Mouse (Mus musculus): ENCODE data around the gene Pla2g4b. TPM values are rescaled to one million over a fixed set of nuclear protein-coding genes. Genes with fewer than 3 reads are reported as not detected.

Gene Pla2g4b
- polyA plus RNA-seq, 1 experiment from 2014 or later: 4.6 TPM

- Histone ChIP-seq H3K4me3 (no peak overlapping the region), H3K4me2 (replicated peaks) (no peak overlapping the region), H3K4me1 (no peaks in the 10 kb centered on the region), H3K36me3 (no peaks in the 10 kb centered on the region), H3K9me3 (no peaks in the 10 kb centered on the region), H3K27me3 (no peaks in the 10 kb centered on the region), H3K27ac (replicated peaks) (no peak overlapping the region), H3K9ac (replicated peaks) (no peak overlapping the region)
- ATAC-seq (ENCODE audit: low FRiP score, low read depth): no peak
- 82% methylated on average over 3 of the region's 3 CpGs for WGBS
These were observed 32.2 kb upstream of the Pla2g4b start for GRCm38 (mm10) chr2:120000882-120001584.

- WGBS: 83% methylated on average over 4 of the region's 4 CpGs
- H3K9me3 ChIP-seq: no peaks in the 10 kb centered on the region
- no peak for ATAC-seq (ENCODE audit: low FRiP score, low read depth)
- H3K27ac ChIP-seq (replicated peaks): no peak overlapping the region
- no peak overlapping the region for H3K4me2 ChIP-seq (replicated peaks)
- H3K27me3 ChIP-seq: no peaks in the 10 kb centered on the region
- H3K4me1 ChIP-seq: no peaks in the 10 kb centered on the region
- H3K4me3 ChIP-seq: no peak overlapping the region
- no peaks in the 10 kb centered on the region for H3K36me3 ChIP-seq
- H3K9ac ChIP-seq (replicated peaks): no peak overlapping the region
These were observed 31.3 kb upstream of the Pla2g4b start for GRCm38 (mm10) chr2:120001956-120002355.

- WGBS: 83% methylated on average over 2 of the region's 2 CpGs
- ATAC-seq (ENCODE audit: low FRiP score, low read depth): no peak
- Histone ChIP-seq H3K4me3 (no peak overlapping the region), H3K9me3 (no peaks in the 10 kb centered on the region), H3K4me1 (no peaks in the 10 kb centered on the region), H3K36me3 (no peaks in the 10 kb centered on the region), H3K27ac (replicated peaks) (no peak overlapping the region), H3K4me2 (replicated peaks) (no peak overlapping the region), H3K27me3 (no peaks in the 10 kb centered on the region), H3K9ac (replicated peaks) (no peak overlapping the region)
These were observed 29.2 kb upstream of the Pla2g4b start for GRCm38 (mm10) chr2:120003970-120004369.

- 95% methylated on average over 7 of the region's 7 CpGs for WGBS
- ATAC-seq (ENCODE audit: low FRiP score, low read depth): no peak
- no peaks in the 10 kb centered on the region for H3K27me3 ChIP-seq
- 0 out of 2 replicates have a peak, but pooled peaks cover 4% of the 10 kb centered on the region for H3K36me3 ChIP-seq
- H3K9ac ChIP-seq (replicated peaks): no peak overlapping the region
- H3K4me3 ChIP-seq: no peak overlapping the region
- H3K9me3 ChIP-seq: no peaks in the 10 kb centered on the region
- H3K4me1 ChIP-seq: no peaks in the 10 kb centered on the region
- H3K27ac ChIP-seq (replicated peaks): no peak overlapping the region
- H3K4me2 ChIP-seq (replicated peaks): no peak overlapping the region
These were observed 26.5 kb upstream of the Pla2g4b start for GRCm38 (mm10) chr2:120006696-120007095.

- no peak overlapping the region for H3K27ac ChIP-seq (replicated peaks)
- 89% methylated on average over 4 of the region's 4 CpGs for WGBS
- no peak overlapping the region for H3K4me2 ChIP-seq (replicated peaks)
- H3K9ac ChIP-seq (replicated peaks): no peak overlapping the region
- H3K9me3 ChIP-seq: no peaks in the 10 kb centered on the region
- H3K36me3 ChIP-seq: peaks cover 7% of the 10 kb centered on the region; the same call in 1 of the 2 replicates
- H3K27me3 ChIP-seq: no peaks in the 10 kb centered on the region
- ATAC-seq (ENCODE audit: low FRiP score, low read depth): no peak
- H3K4me3 ChIP-seq: no peak overlapping the region
- no peaks in the 10 kb centered on the region for H3K4me1 ChIP-seq
These were observed 25.5 kb upstream of the Pla2g4b start for GRCm38 (mm10) chr2:120007680-120008210.

GRCm38 (mm10) chr2:120008672-120009071 lies 24.5 kb upstream of the Pla2g4b start:
- ATAC-seq (ENCODE audit: low FRiP score, low read depth): no peak
- Histone ChIP-seq H3K27me3 (no peaks in the 10 kb centered on the region), H3K9me3 (no peaks in the 10 kb centered on the region), H3K36me3 (peaks cover 12% of the 10 kb centered on the region; the same call in 1 of the 2 replicates), H3K9ac (replicated peaks) (no peak overlapping the region), H3K27ac (replicated peaks) (no peak overlapping the region), H3K4me1 (no peaks in the 10 kb centered on the region), H3K4me3 (no peak overlapping the region), H3K4me2 (replicated peaks) (no peak overlapping the region)
- 75% methylated on average over 4 of the region's 4 CpGs for WGBS

- Histone ChIP-seq H3K36me3 (peaks cover 21% of the 10 kb centered on the region), H3K27ac (replicated peaks) (no peak overlapping the region), H3K4me3 (no peak overlapping the region), H3K9me3 (no peaks in the 10 kb centered on the region), H3K4me2 (replicated peaks) (no peak overlapping the region), H3K4me1 (no peaks in the 10 kb centered on the region), H3K27me3 (no peaks in the 10 kb centered on the region), H3K9ac (replicated peaks) (no peak overlapping the region)
- no peak for ATAC-seq (ENCODE audit: low FRiP score, low read depth)
- WGBS: 88% methylated on average over 8 of the region's 8 CpGs
These were observed 21.6 kb upstream of the Pla2g4b start for GRCm38 (mm10) chr2:120011462-120012200.

- WGBS: 88% methylated on average over 13 of the region's 13 CpGs
- no peak for ATAC-seq (ENCODE audit: low FRiP score, low read depth)
These were observed 20.3 kb upstream of the Pla2g4b start for GRCm38 (mm10) chr2:120012924-120013323.

GRCm38 (mm10) chr2:120013831-120014486 lies 19.3 kb upstream of the Pla2g4b start:
- no peaks in the 10 kb centered on the region for H3K9me3 ChIP-seq
- ATAC-seq (ENCODE audit: low FRiP score, low read depth): no peak
- H3K36me3 ChIP-seq: peaks cover 43% of the 10 kb centered on the region
- H3K4me3 ChIP-seq: no peak overlapping the region
- H3K27me3 ChIP-seq: no peaks in the 10 kb centered on the region
- no peak overlapping the region for H3K9ac ChIP-seq (replicated peaks)
- 93% methylated on average over 2 of the region's 2 CpGs for WGBS
- no peak overlapping the region for H3K4me2 ChIP-seq (replicated peaks)
- no peak overlapping the region for H3K27ac ChIP-seq (replicated peaks)
- H3K4me1 ChIP-seq: no peaks in the 10 kb centered on the region

More at GRCm38 (mm10) chr2:120012924-120013323, 20.3 kb upstream of the Pla2g4b start:
- Histone ChIP-seq H3K4me1 (no peaks in the 10 kb centered on the region), H3K27ac (replicated peaks) (no peak overlapping the region), H3K9me3 (no peaks in the 10 kb centered on the region), H3K27me3 (no peaks in the 10 kb centered on the region), H3K36me3 (peaks cover 33% of the 10 kb centered on the region), H3K4me3 (no peak overlapping the region), H3K4me2 (replicated peaks) (no peak overlapping the region), H3K9ac (replicated peaks) (0 out of 2 replicates have a peak overlapping the region, but pooled peaks have one; percentile 6)

GRCm38 (mm10) chr2:120015882-120016281 lies 17.3 kb upstream of the Pla2g4b start:
- Histone ChIP-seq H3K9ac (replicated peaks) (no peak overlapping the region), H3K27ac (replicated peaks) (no peak overlapping the region), H3K4me2 (replicated peaks) (no peak overlapping the region), H3K4me3 (no peak overlapping the region), H3K36me3 (peaks cover 58% of the 10 kb centered on the region), H3K4me1 (no peaks in the 10 kb centered on the region), H3K27me3 (no peaks in the 10 kb centered on the region), H3K9me3 (no peaks in the 10 kb centered on the region)
- ATAC-seq (ENCODE audit: low FRiP score, low read depth): no peak
- WGBS: 94% methylated on average over 4 of the region's 4 CpGs

GRCm38 (mm10) chr2:120017599-120017998 lies 15.6 kb upstream of the Pla2g4b start:
- Histone ChIP-seq H3K4me1 (no peaks in the 10 kb centered on the region), H3K9me3 (no peaks in the 10 kb centered on the region), H3K9ac (replicated peaks) (no peak overlapping the region), H3K36me3 (peaks cover 74% of the 10 kb centered on the region), H3K4me3 (no peak overlapping the region), H3K27me3 (no peaks in the 10 kb centered on the region), H3K4me2 (replicated peaks) (no peak overlapping the region), H3K27ac (replicated peaks) (no peak overlapping the region)
- WGBS: 90% methylated on average over 12 of the region's 12 CpGs
- no peak for ATAC-seq (ENCODE audit: low FRiP score, low read depth)

- Histone ChIP-seq H3K9me3 (no peaks in the 10 kb centered on the region), H3K27me3 (no peaks in the 10 kb centered on the region), H3K36me3 (peaks cover 60% of the 10 kb centered on the region), H3K4me2 (replicated peaks) (no peak overlapping the region), H3K27ac (replicated peaks) (no peak overlapping the region), H3K9ac (replicated peaks) (no peak overlapping the region), H3K4me1 (peaks cover 12% of the 10 kb centered on the region), H3K4me3 (no peak overlapping the region)
- ATAC-seq (ENCODE audit: low FRiP score, low read depth): no peak
- 92% methylated on average over 5 of the region's 5 CpGs for WGBS
These were observed 8.9 kb upstream of the Pla2g4b start for GRCm38 (mm10) chr2:120024337-120024736.
